Mouse (Mus musculus): ENCODE measurements at regions not wholly inside any gene's neighbourhood (a gene's known extent, or its start where the extent isn't known, plus 50 kb on each side); places are given as distances from the start of the nearest gene placed in this dataset.
A peak's percentile ranks its signal among the peaks of the same experiment; 100 is the strongest.
"Not testable (repeated sequence)": the region's sequence is repeated elsewhere in the genome, so short reads cannot be mapped to it uniquely, and the experiment has no call there.

GRCm38 (mm10) chr1:98665584-98665983 is 244.7 kb downstream of the Slco6d1 start:
- no peak for DNase-seq (ENCODE audit: low spot score)

- not testable (repeated sequence) for DNase-seq (ENCODE audit: low spot score)
Measured at GRCm38 (mm10) chr1:98667426-98667825, 246.5 kb downstream of the Slco6d1 start.

- DNase-seq (ENCODE audit: low spot score): peak; percentile 19
Measured at GRCm38 (mm10) chr1:98667887-98668286, 247.0 kb downstream of the Slco6d1 start.

GRCm38 (mm10) chr1:98668595-98668994 is 247.7 kb downstream of the Slco6d1 start:
- DNase-seq (ENCODE audit: low spot score): no peak

- DNase-seq (ENCODE audit: low spot score): peak; percentile 9
Measured at GRCm38 (mm10) chr1:98678686-98679085, 257.8 kb downstream of the Slco6d1 start.

- DNase-seq (ENCODE audit: low spot score): no peak
Measured at GRCm38 (mm10) chr1:98713809-98714208, 292.9 kb downstream of the Slco6d1 start.

- no peak for DNase-seq (ENCODE audit: low spot score)
Measured at GRCm38 (mm10) chr1:98714307-98714706, 293.4 kb downstream of the Slco6d1 start.

GRCm38 (mm10) chr1:98720595-98720994 is 299.7 kb downstream of the Slco6d1 start:
- no peak for DNase-seq (ENCODE audit: low spot score)

GRCm38 (mm10) chr1:98727354-98728015 is 306.6 kb downstream of the Slco6d1 start:
- DNase-seq (ENCODE audit: low spot score): no peak

GRCm38 (mm10) chr1:98748886-98749285 is 328.0 kb downstream of the Slco6d1 start:
- peak; percentile 42 for DNase-seq (ENCODE audit: low spot score)

GRCm38 (mm10) chr1:98788528-98788927 is 367.6 kb downstream of the Slco6d1 start:
- no peak for DNase-seq (ENCODE audit: low spot score)

- DNase-seq (ENCODE audit: low spot score): no peak
Measured at GRCm38 (mm10) chr1:98793320-98793719, 372.4 kb downstream of the Slco6d1 start.

- no peak for DNase-seq (ENCODE audit: low spot score)
Measured at GRCm38 (mm10) chr1:98812543-98812942, 391.6 kb downstream of the Slco6d1 start.

GRCm38 (mm10) chr1:98813990-98814389 is 393.1 kb downstream of the Slco6d1 start:
- no peak for DNase-seq (ENCODE audit: low spot score)

- no peak for DNase-seq (ENCODE audit: low spot score)
Measured at GRCm38 (mm10) chr1:98818076-98818475, 397.2 kb downstream of the Slco6d1 start.

GRCm38 (mm10) chr1:98860236-98860635 is 439.3 kb downstream of the Slco6d1 start:
- DNase-seq (ENCODE audit: low spot score): no peak

GRCm38 (mm10) chr1:98906260-98906659 is 485.3 kb downstream of the Slco6d1 start:
- no peak for DNase-seq (ENCODE audit: low spot score)

GRCm38 (mm10) chr1:98923043-98923442 is 502.1 kb downstream of the Slco6d1 start:
- no peak for DNase-seq (ENCODE audit: low spot score)

- peak; percentile 3 for DNase-seq (ENCODE audit: low spot score)
Measured at GRCm38 (mm10) chr1:98924933-98925332, 504.0 kb downstream of the Slco6d1 start.

GRCm38 (mm10) chr1:98930926-98931325 is 510.0 kb downstream of the Slco6d1 start:
- DNase-seq (ENCODE audit: low spot score): no peak

- DNase-seq (ENCODE audit: low spot score): no peak
Measured at GRCm38 (mm10) chr1:98932239-98932638, 511.3 kb downstream of the Slco6d1 start.

- no peak for DNase-seq (ENCODE audit: low spot score)
Measured at GRCm38 (mm10) chr1:98977686-98978085, 556.8 kb downstream of the Slco6d1 start.
